Mouse (Mus musculus) layer of hippocampus, postnatal 14 days (tissue): ENCODE measurements around the gene B4galt2. TPM values are rescaled to one million over a fixed set of nuclear protein-coding genes. Genes with fewer than 3 reads are reported as not detected.
A peak's percentile ranks its signal among the peaks of the same experiment; 100 is the strongest.

ENCODE experiments used
- DNase-seq, 2 experiments: peaks; one replicate each; pipeline ENCODE4 v3.0.0; 2021 to 2022; ENCODE audit warnings: low spot score in 2 of 2, mixed read lengths in 1 of 2
- long read RNA-seq, 2 experiments: library from polyadenylated mRNA; stranded (forward); transcript quantifications; one replicate each; pipeline ENCODE4 v2.0.0; 2021
- total RNA-seq, 2 experiments: library from RNA; stranded (reverse); gene quantifications; 2 replicates each; pipeline ENCODE4 v1.2.3; 2021

B4galt2 gene
- 10 to 100 TPM; 94.4 to 99.7 TPM for total RNA-seq
- long read RNA-seq, experiment 1, transcript B4galt2-201 (8 exons, 2,312 nt) = major isoform, 102 of 158 reads
- long read RNA-seq, experiment 1, partial matches to known transcripts = 37 of 158 reads
- long read RNA-seq, experiment 1, other reads (novel, unspliced or antisense) = 18 of 158 reads
- long read RNA-seq, experiment 2, transcript B4galt2-201 (8 exons, 2,312 nt) = major isoform, 143 of 214 reads
- long read RNA-seq, experiment 2, partial matches to known transcripts = 40 of 214 reads
- long read RNA-seq, experiment 2, other reads (novel, unspliced or antisense) = 28 of 214 reads

GRCm38 (mm10) chr4:117882701-117883691 lies at the start of gene B4galt2:
Gene B4galt2 (minus strand): TSS chr4:117883487.
- DNase-seq = peak; percentile 62 to 71

GRCm38 (mm10) chr4:117929391-117929881 lies 46.1 kb upstream of the B4galt2 start, which contains the start of gene Artn:
Gene Artn (minus strand): TSS chr4:117929763.
- DNase-seq = no peak

GRCm38 (mm10) chr4:117928699-117929241 lies 45.5 kb upstream of the B4galt2 start:
- peak in 1 of 2 experiments; percentile 58 for DNase-seq

GRCm38 (mm10) chr4:117928234-117928633 lies 44.9 kb upstream of the B4galt2 start:
- peak in 1 of 2 experiments; percentile 49 for DNase-seq

DNA sequence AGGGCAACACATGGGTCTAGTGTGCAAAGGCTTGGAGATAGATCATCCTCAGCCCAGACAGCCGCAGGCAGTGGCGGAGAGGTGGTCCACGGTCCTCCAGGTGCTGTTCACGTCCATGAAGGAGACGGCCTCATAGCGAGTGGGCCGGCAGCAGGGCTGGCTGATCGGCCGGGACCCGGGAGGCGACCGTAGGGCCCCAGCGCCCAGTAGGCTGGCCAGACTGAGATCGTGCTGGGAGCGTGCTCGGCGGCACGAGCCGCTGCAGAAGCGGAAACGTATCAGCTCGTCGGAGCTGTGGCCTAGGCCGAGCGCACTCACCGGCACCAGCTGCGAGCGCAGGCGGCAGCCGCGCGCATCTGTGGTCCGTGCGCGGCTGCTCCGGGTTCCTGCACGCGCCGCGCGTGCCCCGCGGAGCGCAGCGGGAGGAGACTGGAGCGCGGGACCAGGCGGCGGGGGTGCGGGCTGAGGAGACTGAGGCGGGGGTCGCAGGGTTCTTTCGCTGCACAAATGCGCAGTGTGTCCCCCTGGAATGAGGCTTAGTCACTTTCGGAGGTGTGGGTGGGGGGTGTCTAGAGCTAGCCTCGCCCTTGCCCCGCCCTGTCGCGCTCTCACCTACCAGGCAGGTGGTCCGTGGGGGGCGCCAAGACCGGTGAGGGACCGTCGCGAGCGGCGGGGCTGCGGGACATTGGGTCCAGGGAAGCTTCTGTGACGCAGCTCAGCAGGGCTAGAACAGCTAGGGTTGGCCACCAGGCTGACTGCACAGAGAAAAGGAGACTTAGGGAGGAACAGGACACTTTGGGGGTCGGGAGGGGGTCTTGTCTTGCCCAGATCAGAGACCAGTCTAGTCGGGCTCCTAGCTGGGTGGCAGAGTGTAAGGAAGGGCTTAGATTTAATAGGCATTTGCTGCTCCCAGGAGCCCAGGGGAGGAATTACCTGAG lies 43.5 kb upstream of the B4galt2 start:
- DNase-seq = peak; percentile 36 to 52

GRCm38 (mm10) chr4:117924916-117925315 lies 41.6 kb upstream of the B4galt2 start:
- DNase-seq = no peak

GRCm38 (mm10) chr4:117923450-117923849 lies 40.2 kb upstream of the B4galt2 start:
- DNase-seq = no peak

DNA sequence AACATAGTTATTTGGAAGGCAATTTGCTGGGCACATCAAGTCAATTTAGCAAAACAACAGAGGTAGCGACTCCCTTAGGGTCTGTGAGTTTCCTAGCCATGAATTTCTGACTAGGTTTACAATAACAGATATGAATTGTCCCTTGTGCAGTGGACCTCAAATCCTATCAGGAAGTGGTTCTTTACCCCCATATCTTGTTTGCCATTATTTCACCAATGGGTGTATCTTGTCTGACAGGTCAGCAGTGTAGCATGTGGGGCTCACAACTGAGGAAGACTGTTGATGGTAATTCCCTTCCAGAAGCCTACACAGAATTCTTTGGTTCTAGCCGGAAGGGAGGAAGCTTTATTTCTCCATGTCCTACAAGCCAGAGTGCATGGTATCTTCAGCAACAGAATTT lies 38.1 kb upstream of the B4galt2 start:
- no peak for DNase-seq

GRCm38 (mm10) chr4:117918762-117919161 lies 35.5 kb upstream of the B4galt2 start:
- no peak for DNase-seq

- DNase-seq = no peak
Measured at GRCm38 (mm10) chr4:117918261-117918660, 35.0 kb upstream of the B4galt2 start.

DNA sequence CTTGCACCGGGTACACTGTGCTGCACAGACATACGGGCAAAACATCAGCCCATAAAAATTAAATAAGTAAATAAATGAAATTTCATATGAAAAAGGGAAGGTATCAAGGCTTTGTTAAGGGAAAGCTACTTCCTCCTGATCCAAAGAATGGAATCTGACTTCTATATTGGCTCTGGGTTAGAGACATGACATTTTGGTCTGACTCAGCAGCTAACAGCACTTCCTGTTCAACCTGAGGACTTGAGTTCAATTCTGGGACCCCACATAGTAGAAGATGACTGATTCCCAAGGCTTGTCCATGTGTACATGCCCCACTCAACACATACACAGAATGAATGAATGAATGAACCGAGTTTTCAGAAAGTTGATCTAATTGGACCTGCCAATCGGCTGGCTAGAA lies 34.6 kb upstream of the B4galt2 start:
- no peak for DNase-seq

DNA sequence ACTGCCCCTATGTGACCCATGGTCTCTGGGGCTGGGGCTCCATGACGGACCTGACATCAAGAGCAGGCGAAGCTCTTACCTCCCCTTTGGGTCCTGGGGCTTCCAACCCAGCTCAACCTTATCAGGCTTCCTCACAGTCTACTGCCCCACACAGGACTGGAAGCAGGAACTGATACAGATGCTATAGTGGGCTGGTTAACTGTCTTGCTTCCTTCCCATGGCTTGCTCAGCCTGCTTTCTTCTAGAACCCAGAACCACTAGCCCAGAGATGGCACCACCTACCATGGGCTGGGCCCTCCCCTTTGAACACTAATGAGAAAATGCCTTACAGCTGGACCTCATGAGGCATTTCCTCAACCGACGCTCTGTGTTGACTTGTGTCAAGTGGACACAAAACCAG lies 34.1 kb upstream of the B4galt2 start:
- DNase-seq = no peak

DNA sequence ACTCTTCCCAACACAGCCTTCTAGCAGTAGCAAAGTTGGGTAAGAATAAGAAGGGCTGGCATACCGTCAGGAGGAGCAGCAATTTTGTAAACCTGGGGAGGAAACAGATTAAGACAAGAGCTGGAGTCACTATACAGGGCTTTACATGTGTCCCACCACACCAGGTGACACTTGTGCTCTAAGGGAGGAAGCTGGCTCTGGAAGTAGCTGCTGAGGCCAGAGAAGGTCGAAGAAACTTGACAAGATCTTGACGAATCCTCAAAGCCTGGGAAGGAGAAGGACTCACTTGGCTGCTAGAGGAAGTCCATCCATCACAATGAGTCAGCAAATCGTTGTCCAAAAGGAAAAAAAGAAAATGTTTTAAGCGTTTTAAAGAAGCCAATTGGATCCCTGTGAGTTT lies 33.1 kb upstream of the B4galt2 start:
- no peak for DNase-seq

DNA sequence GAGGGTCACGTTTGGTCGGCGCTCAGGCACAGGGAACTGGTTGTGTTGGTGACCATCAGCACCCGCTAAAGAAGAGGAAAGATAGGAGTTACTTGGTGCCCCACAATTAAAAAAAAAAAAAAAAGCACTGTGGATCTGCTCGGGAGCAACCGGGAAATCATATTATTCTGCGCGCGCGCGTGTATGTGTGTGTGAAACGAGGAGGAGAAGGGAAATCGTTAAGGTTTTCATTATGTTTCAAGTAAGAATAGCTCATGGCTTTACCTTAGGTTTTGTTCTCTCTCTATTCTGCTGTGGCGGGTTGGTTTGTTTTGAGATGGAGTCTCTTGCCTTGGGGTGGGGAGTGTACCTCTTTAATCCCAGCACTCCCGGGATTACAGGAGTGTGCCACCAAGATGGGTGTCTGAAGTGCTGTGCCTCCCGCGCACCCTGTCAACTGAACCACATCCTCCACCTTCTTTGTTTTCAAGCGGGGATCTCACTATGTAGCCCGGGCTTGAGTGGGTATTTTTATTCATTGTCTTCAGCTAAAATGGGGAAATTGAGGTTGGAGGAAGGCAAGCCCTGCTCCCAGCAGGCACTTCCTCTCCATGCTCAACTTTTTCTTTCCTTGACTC lies 32.3 kb upstream of the B4galt2 start:
- no peak for DNase-seq

DNA sequence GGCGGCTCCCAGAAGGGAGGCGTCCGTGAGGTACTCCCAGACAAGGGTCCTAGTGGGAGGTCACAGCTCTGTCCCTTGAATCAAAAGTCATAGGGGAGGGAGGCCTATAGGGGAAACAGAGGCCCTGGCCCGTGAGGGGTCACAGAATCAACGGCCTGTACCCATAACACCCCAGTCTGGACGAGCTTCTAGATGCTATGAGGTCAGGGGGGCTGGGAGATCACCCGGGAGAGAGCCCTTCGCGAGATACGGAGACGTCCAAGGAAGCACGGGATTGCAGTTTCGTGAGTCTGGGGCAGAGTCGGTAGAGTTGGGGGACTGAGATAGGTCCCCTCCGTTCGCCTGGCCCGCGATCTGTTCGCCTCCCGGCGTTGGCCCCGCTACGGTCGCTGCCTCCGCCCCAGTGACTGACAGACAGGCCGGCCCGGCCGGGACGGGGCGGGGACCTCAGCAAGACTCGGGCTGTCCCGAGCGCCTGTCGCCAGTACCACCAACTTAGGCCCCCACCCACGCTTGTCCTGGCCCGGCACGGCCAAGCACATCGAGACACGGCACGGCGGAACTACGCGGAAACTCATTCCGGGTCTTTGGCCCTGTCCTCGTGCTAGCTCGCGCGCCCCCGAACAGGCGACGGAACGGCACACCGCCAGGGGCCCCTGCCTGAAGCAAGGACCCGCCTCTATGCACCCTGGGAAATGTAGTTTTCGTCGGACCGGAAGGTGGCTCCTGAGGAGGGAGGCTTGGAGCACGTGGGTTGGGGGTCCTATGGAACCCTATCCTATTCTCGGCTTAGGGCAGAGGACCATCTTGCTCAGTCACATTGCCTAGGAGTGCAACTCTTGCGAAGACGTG lies 31.5 kb upstream of the B4galt2 start, which contains the start of gene Ipo13:
Gene Ipo13, minus strand, starts transcription at position 409 of the 852 bp plus-strand sequence.
- DNase-seq = peak; percentile 94 to 98

GRCm38 (mm10) chr4:117914031-117914430 lies 30.7 kb upstream of the B4galt2 start:
- no peak for DNase-seq

GRCm38 (mm10) chr4:117913421-117913820 lies 30.1 kb upstream of the B4galt2 start:
- no peak for DNase-seq

GRCm38 (mm10) chr4:117912685-117913273 lies 29.5 kb upstream of the B4galt2 start:
- no peak for DNase-seq
